Mouse (Mus musculus): ENCODE results near the gene Shisa5.

The Shisa5 gene

DNA sequence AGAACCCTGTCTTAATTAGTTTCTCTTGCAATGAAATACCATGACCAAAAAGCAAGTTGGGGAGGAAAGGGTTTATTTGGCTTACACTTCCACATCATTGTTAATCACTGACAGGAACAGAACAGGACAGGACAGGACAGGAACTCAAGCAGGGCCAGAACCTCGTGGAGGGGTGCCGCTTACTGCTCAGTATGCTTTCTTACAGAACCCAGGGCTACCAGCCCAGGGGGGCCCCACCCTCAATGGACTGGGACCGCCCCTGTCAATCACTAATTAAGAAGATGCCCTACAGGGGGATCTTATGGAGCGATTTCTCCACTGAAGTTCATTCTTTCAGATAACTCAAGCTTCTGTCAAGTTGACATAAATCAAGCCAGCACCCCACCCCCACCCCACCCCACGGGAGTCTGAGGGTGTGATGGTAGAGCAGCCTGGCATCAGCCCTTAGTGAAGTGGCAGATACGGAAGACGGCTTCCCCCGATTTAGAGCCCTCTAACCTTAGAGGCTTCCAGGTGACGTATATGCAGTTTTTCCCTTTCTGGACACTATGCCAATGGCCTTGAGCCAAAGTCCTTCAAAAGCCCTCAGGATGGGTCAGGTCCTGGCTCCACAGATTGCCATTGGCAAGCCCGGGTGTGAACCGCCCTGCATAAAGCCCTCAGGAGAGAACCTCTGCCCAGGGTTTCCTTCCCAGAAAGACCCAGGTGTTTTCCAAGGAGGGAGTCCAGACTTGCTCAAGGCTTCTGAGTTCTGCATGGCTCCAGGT, 55.6 kb downstream of the Shisa5 start:
- DNase-seq (ENCODE audit: low spot score) = no peak

DNA sequence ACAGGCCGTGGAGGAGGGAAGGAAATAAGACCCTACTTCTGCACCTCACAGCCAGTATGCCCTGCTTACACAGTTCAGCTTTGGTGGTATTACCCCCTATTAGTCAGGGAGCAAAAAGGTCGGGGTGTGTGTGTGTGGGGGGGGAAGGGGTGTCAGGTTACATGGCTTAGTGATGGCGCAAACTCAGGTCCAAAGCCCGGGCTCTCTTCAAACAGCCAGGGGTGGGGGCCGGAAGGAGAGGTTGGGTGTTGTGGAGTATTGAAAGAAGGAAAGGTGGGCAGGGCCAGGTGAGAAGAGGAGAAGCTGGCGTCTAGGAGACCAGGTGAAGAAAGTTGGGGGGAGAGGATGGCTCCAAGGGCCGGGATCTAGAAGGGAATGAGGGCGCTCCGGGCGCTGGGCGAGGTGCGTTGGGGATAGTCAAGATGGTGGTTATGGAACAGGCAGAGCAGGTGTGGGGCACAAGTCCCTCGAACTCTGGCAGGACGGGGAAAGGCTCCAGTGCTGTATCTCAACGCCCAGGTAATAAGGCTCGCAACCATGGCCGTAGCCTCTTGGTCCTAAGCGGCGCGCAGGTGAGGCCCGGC, 56.3 kb downstream of the Shisa5 start:
- DNase-seq (ENCODE audit: low spot score) = no peak

DNA sequence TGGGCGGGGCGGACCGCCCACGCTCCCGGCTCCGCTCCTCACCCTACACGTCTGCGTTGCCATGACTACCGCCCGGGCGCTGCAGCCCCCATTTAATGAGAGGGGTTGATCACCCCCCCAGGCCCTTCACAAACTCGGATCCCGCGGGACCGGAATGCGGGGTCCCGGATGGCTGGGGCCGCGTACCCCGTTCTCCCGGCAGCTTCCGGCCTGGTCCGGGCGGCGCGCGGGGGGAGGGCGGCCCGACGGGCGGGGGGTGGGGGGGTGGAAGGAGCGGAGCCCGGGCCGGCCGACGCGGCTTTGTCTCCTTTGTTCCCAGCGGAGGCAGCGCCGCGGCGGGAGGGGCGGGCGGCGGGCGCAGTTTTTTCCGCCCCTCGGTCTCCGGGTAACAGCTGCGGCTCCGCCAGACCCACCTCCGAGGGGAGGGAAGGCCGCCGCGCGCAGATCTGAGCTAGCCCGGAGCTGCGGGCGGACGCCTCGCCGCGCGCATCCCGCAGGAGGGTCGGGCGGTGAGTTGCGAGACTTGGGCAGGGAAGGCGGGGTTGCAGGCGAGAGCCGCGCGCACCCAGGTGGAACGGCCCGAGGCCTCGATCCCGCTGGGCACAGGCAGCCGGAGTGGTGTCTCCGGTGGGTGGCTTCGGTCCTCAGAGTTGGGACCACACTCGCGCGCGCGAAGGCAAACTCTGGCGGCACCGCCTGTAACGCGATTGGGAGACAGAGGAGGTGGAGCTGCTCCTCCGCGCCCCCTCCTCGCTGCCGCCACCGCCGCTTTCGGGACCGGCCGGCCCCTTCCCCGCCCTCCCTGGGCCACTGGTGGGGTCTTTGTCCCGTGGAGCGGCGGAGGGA, 57.0 kb downstream of the Shisa5 start, which contains the start of gene Plxnb1:
TSS of gene Plxnb1 (plus strand) at position 253 of the 846 bp plus-strand sequence.
- DNase-seq (ENCODE audit: low spot score) = peak; percentile 80

DNA sequence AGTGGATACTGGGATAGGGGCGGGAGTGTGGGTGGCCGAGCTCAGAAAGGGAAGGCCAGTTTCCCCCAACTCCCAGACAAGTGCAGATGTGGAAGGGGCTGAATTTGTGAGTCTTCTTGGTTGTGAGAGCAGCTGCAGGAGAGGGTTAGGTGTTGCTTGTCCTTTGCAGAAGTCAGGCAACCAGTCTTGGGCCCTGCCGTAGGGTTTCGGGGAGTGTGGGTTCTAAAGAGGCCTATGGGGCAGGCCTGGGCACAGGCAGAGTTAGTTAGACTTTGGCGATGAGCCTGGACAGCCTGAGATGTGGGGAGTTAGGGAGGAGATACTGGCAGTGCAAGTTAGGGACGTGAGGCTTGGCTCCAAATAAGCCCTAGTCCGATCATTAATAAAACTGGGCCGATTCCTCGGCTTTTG, 57.9 kb downstream of the Shisa5 start:
- DNase-seq (ENCODE audit: low spot score) = no peak

DNA sequence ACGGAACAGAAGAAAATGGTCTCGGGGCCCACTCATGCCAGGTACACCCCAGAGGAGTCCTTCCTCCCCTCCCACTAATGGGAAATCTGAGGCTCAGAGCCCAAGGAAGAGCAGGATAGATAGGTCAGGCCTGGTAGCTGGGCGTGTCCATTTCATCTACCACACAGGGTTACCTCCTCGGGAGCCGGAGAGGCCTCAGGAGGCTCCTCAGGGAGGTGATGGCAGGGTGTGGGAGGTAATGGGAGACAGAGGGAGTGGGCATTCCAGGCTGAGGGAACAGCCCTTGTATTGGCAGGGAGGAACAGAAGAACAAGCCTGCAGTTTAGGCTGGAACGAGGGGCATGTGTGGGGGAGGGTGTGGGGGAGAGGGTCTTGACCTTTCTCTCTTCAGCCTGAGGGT, 58.5 kb downstream of the Shisa5 start:
- no peak for DNase-seq (ENCODE audit: low spot score)

DNA sequence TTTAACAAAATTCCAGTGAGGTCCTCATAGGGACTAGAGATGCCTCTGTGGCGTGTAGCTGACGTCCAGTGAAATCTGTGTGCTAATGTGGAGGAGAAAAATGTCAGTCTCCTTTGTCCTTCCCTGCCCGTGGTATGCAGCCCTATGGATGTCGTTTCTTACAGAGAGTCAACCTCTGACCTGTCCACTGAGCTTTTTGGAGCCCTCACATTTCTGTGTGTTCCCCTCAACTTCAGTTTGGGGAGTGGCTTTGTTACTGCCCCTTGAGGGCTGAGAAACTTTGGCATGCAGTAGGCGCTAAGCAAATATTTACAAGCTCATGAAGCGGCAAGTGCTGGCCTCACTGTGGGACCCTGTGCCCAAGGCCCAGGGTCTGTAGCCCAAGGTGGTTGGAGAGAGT, 58.9 kb downstream of the Shisa5 start:
- DNase-seq (ENCODE audit: low spot score) = no peak

DNA sequence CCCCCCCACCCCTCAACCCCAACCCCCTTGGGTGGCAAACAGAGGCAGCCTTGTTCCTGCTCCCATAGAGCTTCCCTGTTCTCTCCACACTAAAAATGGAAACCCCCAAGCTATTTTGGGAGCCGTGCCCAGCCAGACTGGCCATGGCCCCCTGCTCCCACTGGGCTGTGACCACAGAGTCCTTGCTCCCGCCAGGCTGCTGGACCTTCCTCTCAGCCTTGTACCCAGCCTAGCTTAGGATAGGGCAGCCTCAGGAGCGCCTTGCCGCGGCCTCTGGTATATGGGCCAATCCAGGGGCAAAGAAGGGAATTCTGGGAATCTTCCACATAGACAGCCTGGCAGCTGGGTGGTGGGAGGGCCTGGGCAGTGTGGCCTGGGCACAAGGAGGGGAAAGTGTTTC, 59.5 kb downstream of the Shisa5 start:
- DNase-seq (ENCODE audit: low spot score) = peak; percentile 65

DNA sequence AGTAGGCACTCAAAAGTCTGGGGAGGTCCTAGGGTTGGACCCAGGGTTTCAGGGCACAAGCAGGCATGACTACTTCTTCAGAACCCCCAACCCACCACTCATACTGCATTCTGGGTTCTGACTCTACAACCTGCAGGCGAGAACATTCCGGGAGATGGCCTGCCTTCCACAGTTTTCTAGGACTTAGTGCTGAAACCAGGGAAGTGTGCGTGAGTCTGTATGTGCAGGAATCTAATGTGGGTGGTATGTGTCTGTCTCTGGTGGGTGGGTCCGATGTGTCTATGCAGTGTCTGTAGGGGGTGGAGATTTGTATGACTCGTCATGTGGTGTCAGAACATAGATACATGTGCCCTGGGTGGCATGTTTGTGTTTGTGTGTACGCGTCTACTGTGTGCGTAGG, 60.0 kb downstream of the Shisa5 start:
- DNase-seq (ENCODE audit: low spot score) = no peak

DNA sequence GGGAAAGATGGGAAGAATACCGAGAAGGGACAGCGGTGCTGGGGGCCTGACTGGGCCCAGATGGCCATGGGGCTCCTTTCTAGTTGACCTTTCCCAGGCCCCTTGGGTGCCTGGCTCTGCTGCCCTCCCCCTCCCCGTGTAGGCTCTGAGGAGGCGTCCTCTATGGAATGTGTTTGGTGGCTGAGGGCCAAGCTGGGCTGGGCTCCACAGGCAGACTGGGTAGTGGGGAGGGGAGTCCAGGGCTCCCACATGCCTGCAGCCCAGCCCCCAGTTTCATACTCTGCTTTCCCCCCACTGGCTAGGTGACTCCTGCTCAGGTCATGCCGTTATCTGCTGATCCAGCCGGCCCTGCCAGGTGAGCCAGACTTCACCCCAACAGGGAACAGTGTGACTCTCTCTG, 60.6 kb downstream of the Shisa5 start:
- DNase-seq (ENCODE audit: low spot score) = peak; percentile 75

DNA sequence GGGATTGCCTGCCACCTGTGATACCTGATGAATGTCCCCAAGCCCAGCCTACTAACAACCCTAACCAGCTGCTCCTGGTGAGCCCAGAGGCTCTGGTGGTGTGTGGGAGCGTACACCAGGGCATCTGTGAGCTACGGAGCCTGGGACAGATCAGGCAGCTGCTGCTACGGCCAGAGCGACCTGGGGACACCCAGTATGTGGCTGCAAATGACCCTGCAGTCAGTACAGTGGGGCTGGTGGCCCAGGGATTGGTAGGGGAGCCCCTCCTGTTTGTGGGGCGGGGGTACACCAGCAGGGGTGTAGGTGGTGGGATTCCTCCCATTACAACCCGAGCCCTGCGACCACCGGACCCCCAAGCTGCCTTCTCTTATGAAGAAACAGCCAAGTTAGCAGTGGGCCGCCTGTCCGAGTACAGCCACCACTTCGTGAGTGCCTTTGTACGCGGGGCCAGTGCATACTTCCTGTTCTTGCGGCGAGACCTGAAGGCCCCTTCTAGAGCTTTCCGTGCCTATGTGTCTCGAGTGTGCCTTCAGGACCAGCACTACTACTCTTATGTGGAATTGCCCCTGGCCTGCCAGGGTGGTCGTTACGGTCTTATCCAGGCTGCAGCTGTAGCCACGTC, 62.1 kb downstream of the Shisa5 start:
- DNase-seq (ENCODE audit: low spot score) = no peak

DNA sequence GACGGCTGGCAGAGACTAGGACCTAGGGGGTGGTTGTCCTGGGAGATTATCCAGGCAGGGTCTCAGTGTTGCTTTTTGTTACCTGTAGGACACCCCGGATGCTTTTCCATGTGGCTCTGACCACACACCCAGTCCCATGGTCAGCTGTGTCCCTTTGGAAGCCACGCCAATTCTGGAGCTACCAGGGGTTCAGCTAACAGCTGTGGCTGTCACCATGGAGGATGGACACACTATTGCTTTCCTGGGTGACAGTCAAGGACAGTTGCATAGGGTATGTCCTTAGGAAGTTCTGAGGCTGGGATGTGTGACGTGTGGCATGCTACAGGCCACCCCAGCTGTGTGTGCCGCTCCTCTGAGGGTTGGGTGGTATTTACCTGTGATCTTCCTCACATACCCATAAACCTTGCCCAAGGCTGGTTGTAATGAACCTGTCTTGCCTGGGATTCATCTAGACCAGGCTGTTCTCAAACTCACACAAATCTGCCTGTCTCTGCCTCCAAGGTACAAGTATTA, 63.6 kb downstream of the Shisa5 start:
- DNase-seq (ENCODE audit: low spot score) = no peak

DNA sequence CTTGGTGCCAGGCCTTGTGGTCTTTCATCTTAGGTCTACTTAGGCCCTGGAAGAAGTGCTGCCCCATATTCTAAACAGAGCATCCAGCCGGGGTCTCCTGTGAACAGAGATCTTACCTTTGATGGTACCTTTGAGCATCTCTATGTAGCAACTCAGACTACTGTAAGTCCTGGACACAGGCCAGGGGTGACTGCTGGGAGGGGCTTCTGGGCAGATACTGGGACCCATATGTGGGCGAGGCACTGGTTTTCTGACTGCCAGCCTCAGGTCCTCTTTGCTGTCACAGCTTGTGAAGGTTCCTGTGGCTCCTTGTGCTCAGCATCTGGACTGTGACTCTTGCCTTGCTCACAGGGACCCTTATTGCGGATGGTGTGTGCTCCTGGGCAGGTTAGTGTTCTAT, 64.2 kb downstream of the Shisa5 start:
- DNase-seq (ENCODE audit: low spot score) = no peak

DNA sequence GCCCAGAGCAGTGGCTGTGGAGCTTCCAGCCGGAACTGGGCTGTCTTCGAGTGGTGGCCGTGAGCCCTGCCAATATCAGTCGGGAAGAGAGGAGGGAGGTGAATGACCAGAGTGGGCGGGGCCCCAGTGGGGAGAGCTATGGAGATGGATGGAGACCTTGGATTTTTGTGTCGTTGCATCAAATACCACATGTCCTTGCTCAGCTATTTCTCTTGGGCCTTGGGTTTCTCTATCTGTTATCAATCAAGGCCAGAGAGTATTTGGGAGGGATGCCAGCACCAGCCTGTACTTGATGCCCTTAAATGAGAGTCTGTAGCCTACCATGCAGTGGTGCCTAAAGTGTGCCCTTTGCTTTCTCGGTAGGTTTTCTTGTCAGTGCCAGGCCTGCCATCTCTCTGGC, 64.9 kb downstream of the Shisa5 start:
- DNase-seq (ENCODE audit: low spot score) = peak; percentile 80

DNA sequence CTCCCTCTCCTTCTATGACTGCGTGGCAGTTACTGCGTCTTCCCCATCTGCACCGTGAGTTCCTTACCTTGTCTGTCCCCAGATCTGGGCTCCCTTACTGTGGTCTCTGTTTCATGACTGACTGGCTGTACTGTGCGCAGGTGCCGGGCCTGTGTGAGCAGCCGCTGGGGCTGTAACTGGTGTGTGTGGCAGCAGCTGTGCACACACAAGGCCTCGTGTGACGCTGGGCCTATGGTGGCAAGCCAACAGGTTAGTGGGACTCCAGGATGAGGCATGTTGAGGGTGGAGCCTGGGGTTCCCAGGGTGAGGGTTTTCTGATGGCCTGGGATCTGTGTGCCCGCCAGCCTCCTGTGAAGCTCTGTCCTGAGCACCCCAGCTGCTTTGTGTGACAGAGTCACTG, 65.7 kb downstream of the Shisa5 start:
- DNase-seq (ENCODE audit: low spot score) = no peak

DNA sequence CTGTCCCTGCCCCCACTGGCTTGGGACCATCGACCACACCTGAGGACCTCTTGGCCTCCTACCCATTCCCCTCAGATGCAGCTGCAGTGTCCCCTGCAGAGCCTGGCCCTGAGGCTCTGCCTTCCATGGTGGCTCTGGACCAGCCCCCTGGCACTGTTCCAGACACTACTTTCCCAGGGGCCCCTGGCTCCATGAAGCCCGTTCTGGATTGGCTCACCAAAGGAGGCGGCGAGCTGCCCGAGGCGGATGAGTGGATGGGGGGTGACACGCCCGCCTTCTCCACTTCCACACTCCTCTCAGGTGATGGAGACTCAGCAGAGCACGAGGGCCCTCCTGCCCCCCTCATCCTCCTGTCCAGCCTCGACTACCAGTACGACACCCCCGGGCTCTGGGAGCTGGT, 66.6 kb downstream of the Shisa5 start:
- no peak for DNase-seq (ENCODE audit: low spot score)

DNA sequence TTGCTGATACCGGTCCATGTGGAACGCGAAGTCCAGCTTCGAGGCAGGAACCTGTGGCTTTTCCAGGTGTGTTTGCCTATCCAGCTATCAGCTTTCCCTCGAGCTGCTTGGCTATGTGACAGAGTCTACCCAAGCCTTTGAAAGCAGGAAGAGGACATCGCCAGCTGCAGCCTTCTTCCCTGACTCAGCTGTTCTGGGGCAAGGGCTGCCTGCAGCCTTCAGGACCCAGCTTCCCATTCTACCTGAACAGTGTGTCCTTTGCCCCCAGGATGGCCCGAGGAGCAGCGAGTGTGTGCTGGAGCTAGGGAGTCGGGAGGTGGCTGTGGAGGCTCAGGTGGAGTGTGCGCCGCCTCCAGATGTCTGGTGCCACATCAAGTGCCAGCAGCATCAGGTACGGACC, 67.3 kb downstream of the Shisa5 start:
- no peak for DNase-seq (ENCODE audit: low spot score)

DNA sequence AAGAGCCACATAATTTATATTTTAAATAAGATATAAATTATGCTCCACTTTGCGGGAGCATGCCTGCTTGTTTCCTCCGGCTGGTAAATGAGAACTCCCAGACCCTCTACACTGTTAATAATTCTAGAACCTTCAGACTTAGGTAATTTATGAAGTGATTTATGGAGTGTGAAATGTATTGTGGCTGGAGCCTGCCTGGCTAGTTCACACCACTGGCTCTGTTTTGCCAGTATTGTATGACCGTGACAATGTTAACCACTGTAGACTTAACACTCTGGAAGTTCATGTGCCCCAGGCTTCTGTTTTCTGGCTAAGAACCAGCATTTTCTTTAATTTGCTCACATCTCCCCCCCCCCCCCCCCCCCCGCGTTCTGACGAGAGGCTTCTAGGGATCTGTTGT, 69.0 kb downstream of the Shisa5 start:
- DNase-seq (ENCODE audit: low spot score) = no peak
